Mouse (Mus musculus): Measurements from ENCODE around the gene Poln.
A peak's percentile ranks its signal among the peaks of the same experiment; 100 is the strongest.

Poln gene

DNA sequence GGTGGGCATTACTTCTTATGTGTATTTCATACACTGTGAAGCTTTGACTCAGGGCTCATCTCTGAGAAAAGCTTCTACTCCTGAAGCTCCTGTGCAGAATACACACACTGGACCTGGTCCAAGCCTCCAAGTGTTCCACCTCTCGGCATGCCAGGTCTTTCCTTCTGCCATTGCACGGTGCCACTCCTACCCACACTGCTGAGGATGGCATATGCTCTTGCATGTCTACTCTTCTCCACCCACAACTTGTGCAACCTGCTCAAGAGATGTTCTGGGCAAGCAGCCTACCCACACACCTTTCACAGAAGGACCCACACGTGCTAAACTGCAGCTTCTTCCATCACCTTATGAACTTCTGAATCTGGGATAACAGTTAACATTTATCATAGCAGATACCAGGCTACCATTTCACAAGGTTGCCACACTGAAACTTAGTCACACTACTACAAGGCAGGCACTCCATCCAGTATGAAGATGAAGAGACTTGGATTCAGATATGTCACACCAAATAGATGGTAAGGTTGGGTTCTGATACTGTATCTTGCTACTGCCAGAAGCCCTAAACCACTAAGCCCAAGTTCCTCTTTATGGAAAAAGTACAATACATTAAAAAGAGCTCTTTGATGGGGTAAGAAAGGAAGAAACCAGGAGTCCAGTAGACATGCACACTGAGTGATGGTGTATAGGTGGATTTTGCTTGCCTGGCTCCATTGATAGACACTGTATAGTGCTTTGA lies 50.0 kb downstream of the Poln start:
- peak in 1 of 2 experiments; percentile 6 for DNase-seq (ENCODE audit: low spot score in 2 of 2)

DNA sequence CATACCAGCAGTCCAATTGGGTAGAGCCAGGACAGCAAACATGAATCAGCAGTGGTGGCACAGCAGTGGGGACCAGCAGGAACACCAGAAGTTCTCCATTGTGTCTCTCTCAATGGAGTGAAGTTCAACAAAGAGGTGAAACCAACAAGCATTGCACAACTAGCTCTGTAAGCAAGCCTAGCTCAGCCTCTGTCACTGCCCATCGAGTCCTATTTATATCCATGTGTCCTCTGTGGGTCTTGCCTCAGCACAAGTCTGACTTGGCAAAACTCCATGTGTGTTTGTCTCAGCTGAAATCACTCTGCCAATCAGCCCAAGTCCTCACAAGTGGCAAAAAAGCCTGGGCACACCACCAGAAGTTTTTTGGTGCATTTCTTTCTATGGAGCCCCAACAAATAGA lies 63.6 kb downstream of the Poln start:
- no peak for DNase-seq (ENCODE audit: low spot score in 2 of 2)

DNA sequence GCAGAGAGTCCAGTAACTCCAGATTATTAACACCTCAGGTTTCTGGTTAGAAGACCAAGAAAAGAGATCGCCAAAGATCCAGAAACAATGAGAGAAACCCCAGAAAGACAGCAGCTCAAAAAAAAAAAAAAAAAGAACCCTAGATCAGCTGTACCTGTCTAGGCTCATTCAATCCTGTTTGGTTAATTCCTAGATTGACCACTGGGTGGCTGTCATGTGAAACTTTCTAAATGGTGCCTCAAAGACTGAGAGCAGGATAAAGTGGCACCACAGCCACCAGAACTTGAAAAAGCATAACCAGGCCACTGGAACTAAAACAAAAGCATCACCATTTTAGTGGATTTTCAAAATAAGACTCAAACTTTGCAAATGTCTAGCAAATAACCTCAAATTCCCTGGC lies 71.9 kb downstream of the Poln start:
- peak; percentile 4 to 32 for DNase-seq (ENCODE audit: low spot score in 2 of 2)

DNA sequence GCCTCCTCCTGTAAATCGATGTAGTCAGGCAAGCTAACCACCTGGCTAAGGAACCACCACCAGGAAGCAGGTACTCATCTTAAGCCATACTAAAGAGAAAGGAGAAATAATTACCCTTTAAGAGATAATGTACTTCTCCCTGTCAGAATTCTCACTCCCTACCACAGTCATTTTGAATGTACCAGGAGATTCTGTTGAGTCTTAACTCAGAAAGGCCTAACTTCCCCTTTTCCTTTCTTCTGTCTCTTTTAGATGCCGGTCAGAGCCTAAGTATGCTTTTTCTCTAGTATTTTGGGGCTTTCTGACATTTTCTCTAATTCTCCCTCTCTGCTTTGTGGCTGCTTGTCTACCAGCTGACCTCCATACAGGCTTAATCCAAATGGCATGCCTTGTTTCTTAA lies 76.2 kb downstream of the Poln start:
- no peak for DNase-seq (ENCODE audit: low spot score in 2 of 2)

DNA sequence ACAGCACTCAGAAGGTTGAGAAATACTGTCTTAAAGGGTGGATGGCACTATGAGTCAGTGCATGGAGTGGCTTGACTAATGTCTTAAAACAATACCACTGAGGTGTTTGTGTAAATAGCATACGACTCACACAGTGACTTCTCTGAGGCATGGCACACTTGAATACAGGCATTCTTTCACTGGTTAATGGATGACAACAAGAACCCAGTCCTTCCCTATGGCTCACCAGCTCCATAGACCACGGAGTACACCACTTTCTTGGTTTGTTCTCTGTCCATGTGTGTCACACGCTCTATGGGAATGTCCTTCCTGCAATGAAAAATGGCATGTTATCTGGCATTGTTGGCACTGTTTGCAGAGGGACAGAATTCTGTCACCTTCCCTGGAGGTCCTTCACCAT lies 136.7 kb downstream of the Poln start:
- DNase-seq (ENCODE audit: low spot score in 2 of 2), result no peak

DNA sequence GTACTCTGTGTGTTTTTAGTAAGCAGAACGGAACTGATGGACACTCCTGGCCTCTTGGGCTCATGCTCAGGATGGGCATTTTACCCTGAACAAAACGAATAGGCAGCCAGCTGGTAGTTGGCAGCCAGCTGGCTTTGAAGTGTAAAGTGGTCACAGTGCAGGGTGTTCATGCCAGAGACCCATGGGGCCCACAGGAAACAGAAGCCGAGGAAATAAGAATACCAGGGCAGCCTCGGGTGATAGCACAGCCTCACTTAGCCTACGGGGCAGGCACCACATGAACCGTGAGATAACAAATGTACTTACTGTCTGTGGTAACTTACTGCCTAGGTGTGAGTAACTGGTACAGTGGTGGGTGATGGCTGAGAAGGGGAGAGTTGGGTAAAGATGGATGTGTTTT lies 138.2 kb downstream of the Poln start:
- no peak for DNase-seq (ENCODE audit: low spot score in 2 of 2)

DNA sequence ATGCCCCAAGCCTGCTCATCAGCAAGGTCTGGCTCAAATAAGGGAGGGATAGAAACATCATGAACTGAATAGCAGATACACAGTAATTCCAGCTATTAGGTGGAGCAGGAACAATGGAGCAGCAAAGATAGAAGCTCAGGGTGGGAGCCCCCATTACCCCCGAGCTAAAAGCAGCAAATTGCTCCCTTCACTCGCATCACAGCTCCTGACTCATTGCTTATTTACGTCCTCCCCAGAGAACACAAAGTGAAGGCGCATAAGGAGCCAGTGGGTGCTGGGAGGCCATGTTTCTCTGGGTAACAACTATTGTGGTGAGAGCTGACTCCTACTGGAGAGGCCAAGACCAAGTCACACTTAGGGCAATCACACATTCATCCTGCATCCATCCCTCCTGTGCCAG lies 139.1 kb downstream of the Poln start:
- no peak for DNase-seq (ENCODE audit: low spot score in 2 of 2)

DNA sequence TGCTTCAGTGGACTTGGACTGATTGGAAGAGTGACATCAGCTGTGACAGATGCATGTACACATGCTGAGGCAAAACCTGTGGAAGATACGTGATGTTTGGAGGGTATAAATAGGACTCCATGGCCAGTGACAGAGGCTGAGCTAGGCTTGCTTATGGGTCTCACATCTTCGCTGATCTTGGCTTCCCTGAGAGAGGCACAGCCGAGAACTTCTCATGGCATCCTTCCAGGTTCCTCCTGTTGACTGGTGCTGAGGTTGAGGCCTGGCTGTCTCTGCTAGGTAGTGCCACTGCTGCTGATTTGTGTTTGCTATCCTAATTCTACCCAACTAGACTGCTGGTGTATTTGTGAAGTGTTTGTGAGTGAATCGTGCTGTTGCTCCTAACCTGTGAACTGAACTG lies 150.3 kb downstream of the Poln start:
- no peak for DNase-seq (ENCODE audit: low spot score in 2 of 2)

DNA sequence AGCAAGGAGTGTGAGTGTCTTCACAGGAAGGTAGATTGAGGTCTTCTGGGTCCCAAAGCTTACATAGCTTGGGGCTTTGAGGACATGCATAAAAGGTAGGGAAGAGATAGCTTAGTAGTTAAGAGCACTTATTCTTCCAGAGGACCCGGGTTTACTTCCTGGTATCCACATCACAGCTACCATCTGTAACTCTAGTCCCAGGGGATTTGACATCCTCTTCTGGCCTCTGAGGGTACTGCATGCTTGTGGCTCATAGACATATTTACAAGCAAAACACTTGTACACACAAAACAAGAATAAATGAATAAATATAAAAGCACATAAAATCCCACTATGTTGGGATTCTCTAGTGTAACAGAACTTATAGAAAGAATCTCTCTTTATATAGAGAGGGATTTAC lies 154.6 kb downstream of the Poln start:
- DNase-seq (ENCODE audit: low spot score in 2 of 2), result no peak

DNA sequence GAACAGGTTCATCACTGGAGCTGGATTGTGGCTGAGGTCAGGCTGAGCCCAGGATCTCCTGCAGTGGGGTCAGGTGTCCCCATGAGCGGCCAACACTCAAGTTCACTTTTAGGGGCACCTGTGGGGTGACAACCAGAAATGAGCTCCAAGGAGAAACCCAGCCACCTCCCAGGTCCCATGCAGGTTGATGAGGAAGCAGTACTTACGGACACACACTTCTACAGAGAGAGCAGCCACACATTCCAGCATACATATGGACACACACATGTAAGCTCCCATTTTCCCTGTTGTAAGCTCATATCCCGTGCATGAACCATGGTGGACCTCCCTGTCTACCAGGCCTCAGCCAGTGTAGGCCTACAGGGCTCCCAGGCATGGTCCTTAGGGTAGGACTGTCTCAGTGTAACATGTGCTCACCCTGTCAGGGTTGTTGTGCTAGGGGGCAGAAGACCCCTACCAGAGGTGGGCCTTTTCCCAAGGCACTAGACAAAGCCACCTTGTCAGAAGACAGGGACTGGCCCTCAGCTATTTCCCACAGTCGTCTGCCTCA lies 161.8 kb downstream of the Poln start:
- no peak for DNase-seq (ENCODE audit: low spot score in 2 of 2)

DNA sequence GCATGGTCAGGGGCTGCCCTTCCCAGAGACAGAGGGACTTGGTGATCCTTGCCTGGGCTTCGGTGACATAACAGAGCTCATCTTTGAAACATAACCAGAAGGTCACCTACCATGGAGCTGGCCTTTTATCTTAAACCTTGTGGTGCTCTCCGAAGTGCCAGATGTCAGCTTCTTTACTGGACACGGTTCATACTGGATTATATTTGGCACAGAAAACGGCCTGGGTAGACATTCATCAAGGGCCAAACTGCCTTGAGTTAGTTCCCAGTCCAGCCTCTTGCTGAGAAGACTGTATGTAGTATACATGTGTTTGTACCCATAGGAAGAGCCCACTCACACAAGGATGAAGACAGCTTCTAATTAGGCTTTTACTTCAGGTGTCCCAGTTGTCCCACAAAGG lies 162.4 kb downstream of the Poln start:
- DNase-seq (ENCODE audit: low spot score in 2 of 2), result no peak

DNA sequence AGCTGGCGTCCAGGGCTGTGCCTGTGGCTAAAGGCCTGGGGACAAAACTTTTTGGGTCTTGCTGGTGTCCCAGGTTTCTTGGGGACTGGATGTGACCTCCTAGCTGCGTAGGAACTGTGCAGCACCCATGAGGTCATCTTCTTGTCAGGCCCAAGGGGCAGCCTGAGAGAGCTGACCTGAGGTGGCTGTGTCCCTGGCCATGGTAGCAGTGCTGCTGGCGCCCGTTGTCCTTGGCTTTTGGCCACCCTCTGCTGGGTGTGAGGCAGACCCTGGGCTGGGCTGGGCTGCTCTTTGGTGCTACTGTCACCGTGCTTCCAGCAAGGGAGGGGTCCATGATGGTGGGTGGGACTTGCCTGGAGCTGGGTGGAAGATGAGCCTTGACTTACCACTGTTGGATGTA lies 164.6 kb downstream of the Poln start:
- DNase-seq (ENCODE audit: low spot score in 2 of 2), result no peak

DNA sequence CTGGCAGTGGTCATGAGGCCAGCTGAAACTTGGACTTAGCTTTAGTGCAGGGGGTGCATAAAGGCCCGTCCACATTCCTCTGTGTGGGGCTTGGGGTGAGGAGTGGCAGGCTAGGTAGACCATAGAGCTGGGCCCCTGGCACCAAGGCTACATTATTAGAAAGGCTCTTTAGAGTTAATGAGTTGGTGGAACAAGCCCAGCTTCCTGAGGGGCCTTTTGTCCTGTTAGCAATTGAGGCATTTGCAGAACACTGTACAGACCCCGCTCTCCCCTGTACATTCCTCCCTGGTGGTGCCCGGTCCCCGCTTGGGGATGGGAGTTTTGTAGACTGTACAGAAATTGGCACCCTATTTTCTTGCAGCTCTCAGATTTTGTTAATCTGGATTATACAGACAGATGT lies 166.6 kb downstream of the Poln start:
- DNase-seq (ENCODE audit: low spot score in 2 of 2), result no peak

DNA sequence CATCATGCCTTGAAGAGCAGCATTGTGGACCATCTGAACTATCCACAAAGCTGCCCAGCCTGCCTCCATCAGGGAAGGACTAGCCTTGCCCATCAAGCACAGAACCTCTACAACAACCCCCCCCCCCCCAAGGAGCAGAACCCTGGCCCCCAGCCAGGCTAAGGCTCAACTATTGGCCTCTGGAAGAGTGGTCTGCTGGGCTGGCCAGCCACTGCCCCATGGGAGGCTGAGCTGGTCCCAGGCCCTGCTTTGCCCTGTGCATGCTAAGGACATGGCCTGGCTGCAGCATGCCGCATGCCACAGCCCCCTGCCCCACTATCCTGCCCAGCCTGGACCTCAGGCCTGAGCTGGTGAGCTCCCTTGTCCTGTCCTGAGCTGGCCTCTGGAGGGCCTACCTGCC lies 167.8 kb downstream of the Poln start:
- DNase-seq (ENCODE audit: low spot score in 2 of 2), result no peak

DNA sequence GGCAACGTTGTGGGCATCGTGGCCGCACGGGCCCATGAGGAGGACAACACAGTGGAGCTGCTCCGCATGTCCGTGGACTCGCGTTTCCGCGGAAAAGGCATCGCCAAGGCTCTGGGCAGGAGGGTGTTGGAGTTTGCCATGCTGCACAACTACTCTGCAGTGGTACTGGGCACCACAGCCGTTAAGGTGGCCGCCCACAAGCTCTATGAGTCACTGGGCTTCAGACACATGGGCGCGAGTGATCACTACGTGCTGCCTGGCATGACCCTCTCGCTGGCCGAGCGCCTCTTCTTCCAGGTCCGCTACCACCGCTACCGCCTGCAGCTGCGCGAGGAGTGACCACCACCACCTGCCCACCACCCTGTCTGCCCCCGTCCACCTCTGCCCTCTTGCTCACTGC lies 168.4 kb downstream of the Poln start:
- DNase-seq (ENCODE audit: low spot score in 2 of 2), result no peak

DNA sequence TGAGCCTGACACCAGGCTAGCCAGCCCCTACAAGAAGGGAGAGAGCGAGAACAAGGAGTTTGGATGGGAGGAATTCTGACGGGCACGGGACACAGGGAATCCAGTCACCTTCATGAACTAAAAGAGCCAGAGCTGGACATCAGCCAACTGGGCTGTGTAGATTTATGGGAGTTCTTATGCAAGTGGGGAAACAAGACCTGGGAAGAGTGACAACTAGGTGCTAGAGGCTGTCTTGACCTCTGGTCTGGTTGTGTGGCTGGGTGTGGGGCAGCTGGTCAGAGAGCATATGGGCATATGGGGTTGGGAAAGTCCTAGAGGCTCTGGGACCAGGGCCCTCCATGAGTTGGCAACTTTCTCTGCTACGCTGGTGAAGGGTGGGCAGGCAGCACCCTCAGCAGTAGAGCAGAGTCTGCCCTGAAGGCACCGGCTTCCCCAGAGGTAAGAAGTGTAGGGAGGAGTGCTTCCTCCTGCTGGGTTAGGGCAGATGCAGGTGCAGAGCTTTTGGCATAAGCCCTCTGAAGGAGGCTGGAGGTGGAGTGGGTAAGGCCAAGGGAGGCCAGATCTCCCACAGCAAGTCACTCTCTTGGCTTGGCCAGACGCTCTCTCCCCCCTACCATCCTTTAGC lies 169.7 kb downstream of the Poln start:
- DNase-seq (ENCODE audit: low spot score in 2 of 2), result no peak

DNA sequence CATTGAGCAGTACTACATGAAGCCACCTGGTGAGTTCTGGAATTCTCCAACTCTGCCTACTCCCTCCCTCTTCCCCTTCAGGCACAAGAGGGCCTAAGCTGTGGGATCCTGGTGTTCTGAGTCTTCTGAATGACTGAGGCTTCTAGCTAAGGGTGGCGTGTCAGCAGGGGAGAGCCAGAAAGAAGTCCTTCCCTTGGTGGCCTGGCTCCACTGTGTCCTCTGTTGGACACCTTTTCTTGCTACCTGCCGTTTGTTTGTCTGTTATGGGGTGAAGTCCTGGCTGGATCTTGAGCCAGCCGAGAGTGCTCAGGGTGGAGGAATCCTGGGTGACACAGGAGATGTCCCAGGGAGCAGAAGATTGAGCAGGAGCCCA lies 170.8 kb downstream of the Poln start:
- DNase-seq (ENCODE audit: low spot score in 2 of 2), result no peak

DNA sequence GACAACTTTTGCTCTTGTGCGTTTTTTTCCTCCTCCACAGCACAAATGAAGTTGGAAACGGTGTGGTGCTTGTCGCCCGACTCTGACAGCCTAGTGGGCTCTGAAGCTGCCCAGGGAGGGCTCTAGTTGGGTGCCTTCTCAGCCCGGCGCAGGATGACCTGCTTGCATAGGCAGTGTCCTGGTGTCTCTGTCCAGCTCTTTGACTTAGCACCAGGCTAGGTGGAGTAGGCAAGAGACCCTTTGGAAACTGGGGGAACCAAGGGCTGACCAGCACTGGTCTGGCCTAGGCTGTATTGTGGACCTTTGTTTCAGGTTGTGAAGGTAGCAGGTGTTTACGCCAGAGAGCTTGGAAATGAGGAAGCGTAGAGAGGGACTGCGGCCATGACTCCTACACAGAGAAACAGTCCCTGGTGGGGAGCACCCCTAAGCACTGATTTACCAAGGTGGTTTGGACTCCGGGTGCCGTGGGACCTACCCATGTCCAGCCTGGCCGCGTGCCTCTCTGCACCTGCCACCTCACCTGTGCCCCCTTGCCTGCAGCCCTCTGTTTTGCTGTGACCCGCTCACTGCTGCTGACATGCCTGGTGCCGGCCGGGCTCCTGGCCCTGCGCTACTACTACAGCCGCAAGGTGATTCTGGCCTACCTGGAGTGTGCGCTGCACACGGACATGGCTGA lies 171.3 kb downstream of the Poln start:
- no peak for DNase-seq (ENCODE audit: low spot score in 2 of 2)

DNA sequence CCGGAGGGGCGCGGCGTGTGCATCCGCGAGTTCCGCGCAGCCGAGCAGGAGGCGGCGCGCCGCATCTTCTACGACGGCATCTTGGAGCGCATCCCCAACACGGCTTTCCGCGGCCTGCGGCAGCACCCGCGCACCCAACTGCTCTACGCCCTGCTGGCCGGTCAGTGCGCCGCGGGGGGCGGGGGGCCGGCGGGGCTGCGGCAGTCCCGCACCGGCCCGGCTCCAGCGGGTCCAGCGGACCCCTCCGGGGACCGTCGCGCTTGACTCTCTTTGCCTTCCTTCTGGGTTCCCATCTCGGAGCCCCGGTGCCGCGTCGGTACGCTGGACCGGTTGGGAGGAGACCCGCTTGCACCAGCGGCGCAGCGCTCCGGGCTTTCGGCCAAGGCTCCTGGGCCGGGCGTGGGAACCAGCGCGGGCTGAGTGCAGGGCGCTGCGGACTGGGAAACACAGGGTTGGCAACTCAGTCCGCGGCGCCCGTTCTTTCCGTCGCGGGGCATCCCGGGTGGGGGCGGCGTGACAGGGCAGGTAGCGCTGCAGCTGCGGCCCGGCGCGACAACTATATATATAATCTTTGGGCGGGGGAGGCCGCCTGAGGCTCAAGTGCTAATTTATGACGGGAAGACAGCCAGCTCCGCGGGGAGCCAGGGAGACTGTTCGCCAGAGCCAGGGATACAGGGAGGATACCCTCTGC lies 172.1 kb downstream of the Poln start:
- peak; percentile 64 to 66 for DNase-seq (ENCODE audit: low spot score in 2 of 2)

DNA sequence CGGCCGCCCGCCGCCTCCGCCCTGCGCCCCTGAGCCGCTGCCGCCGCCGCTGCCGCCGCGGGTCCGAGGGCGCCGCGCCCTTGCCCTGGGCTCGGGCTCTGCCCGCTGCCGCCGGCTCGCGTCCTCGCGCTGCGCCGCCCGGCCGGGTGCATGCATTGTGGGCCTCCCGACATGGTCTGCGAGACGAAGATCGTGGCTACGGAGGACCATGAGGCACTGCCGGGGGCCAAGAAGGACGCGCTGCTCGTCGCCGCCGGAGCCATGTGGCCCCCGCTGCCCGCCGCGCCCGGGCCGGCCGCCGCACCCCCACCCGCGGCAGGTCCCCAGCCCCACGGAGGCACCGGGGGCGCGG lies 172.6 kb downstream of the Poln start:
- DNase-seq (ENCODE audit: low spot score in 2 of 2), result no peak

DNA sequence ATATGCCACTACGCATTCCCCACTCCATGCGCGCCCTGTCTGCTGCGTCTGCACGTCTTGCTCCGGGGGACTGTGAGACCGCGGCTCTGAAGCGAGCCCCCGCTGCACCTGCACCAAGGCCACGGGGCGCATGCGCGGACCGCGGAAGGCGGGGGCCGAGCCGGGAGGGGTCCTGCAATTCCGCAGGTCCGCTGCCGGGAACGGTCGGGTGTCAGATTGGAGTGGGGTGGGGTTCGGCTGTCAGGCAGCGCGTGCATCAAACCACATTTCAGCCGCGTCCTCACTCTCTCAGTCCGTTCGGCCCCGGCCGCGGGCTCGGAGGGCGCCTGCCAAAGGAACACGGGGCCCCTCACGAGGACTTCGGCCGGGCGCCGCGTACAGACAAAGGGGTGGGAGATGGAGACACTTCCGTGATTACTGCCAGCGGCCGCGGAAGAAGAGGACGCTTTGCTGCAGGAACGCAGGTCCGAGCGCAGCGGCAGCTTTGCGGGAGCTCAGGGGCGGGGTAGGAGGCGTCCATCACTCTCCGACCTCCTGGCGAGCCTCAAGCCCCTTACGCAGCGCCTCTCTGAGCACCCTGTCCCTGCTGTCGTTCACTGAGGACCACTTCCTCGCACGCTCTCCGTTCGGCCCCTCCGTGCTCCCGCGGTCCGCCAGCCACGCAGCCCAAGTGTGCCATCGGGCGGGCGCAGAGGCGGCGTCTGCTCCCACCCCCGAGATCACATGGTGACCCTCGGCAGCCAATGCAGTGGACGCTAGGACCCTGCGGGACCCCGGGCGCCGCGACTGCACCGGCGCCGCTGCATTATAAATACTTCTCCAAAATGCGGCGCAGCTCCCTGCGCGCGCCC lies 173.2 kb downstream of the Poln start, which contains the start of gene Nat8l:
Nat8l (plus strand) TSS at position 142 of the 851 bp plus-strand sequence.
- peak; percentile 82 to 84 for DNase-seq (ENCODE audit: low spot score in 2 of 2)
